Mouse (Mus musculus) intestine, postnatal 0 days (tissue): Measurements from ENCODE around the gene Kif9. TPM values are rescaled to one million over a fixed set of nuclear protein-coding genes. Genes with fewer than 3 reads are reported as not detected.

Experiments used
- ATAC-seq: fragments of 200-750 bp; cut with Nextera tagmentation; 2 replicates; pipeline ENCODE4 v1.8.0; 2017; ENCODE audit warnings: mild to moderate bottlenecking, moderate TSS enrichment, moderate library complexity
- H3K27ac ChIP-seq: fragments of 300-500 bp; sonication (generic); 2 replicates; pipeline ENCODE4 v1.5.1; 2014; ENCODE audit warnings: mild to moderate bottlenecking, low read depth, low read length, moderate library complexity
- H3K27me3 ChIP-seq: fragments of 300-500 bp; sonication (generic); replicated peaks from 2 replicates; pipeline ENCODE4 v1.6.1; 2014; ENCODE audit warnings: low read length, mixed read lengths; ENCODE audit not compliant: control insufficient read depth, insufficient read depth
- H3K36me3 ChIP-seq: fragments of 300-500 bp; sonication (generic); 2 replicates; pipeline ENCODE4 v1.6.1; 2014; ENCODE audit warnings: mild to moderate bottlenecking, moderate library complexity; ENCODE audit not compliant: control insufficient read depth, insufficient read depth
- H3K4me1 ChIP-seq: fragments of 300-500 bp; sonication (generic); replicated peaks from 2 replicates; pipeline ENCODE4 v1.6.1; 2014; ENCODE audit warnings: antibody characterized with exemption, low read length, mixed read lengths; ENCODE audit not compliant: control insufficient read depth, insufficient read depth
- H3K4me2 ChIP-seq: fragments of 300-500 bp; sonication (generic); replicated peaks from 2 replicates; pipeline ENCODE4 v1.6.1; 2014; ENCODE audit warnings: low read depth, mild to moderate bottlenecking, moderate library complexity
- H3K4me3 ChIP-seq: fragments of 300-500 bp; sonication (generic); 2 replicates; pipeline ENCODE4 v1.5.1; 2014; ENCODE audit warnings: low read depth, low read length
- H3K9ac ChIP-seq: fragments of 300-500 bp; sonication (generic); 2 replicates; pipeline ENCODE4 v1.6.1; 2014; ENCODE audit warnings: mild to moderate bottlenecking, low read depth, low read length
- H3K9me3 ChIP-seq: fragments of 300-500 bp; sonication (generic); 2 replicates; pipeline ENCODE4 v1.6.1; 2016; ENCODE audit warnings: mixed run types; ENCODE audit not compliant: control insufficient read depth
- CTCF ChIP-seq: sonication (generic); IDR thresholded peaks from 2 replicates; pipeline ENCODE4 v1.5.1; 2016; ENCODE audit warnings: low read depth, mild to moderate bottlenecking, control low read depth, antibody characterized with exemption, moderate library complexity
- WGBS: fragments of 180-500 bp; shearing (Covaris S2); extraction: QIAGEN DNeasy Blood & Tissue Kit; methylation state at CpG from one replicate; pipeline ENCODE4 v1.1.7; 2014; 5-methylcytosine and 5-hydroxymethylcytosine counted together
- polyA plus RNA-seq: library from polyadenylated mRNA; unstranded; fragments of >200 nt; fragmentation: Nextera tagmentation; extraction: Ambion mirVana; gene quantifications from 2 replicates; pipeline ENCODE4 v1.2.1, GENCODE M21; 2015

The Kif9 gene
- polyA plus RNA-seq, 1 experiment from 2014 or later = 0.17 TPM

DNA sequence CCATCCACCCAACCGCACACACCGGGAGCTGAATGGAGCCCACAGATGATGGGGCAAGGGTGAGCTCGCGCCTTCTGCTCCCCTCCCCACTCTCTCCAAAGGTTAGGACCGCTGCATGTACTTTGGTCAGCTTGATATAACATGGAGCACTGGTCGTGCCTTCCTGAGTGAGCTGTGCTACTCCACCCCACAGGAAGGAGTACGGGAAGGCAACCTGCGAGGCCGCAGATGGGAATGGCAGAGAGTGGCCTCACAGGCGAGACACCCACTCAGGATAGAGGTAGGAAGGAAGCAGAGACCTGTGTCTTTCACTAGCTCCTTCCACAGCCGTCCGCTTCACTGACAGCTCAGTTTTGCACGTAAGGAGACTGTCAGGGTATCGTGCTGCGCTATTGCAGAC, 28.4 kb upstream of the Kif9 start:
- 78% methylated on average over 15 of the region's 15 CpGs for WGBS
- no peaks in the 10 kb centered on the region for H3K4me1 ChIP-seq
- H3K9ac ChIP-seq = no peak overlapping the region
- H3K36me3 ChIP-seq = peaks cover 32% of the 10 kb centered on the region; the same call in 1 of the 2 replicates
- H3K27me3 ChIP-seq = no peaks in the 10 kb centered on the region
- TF ChIP-seq CTCF = no peak
- no peaks in the 10 kb centered on the region for H3K9me3 ChIP-seq
- no peak overlapping the region for H3K4me3 ChIP-seq
- no peak overlapping the region for H3K4me2 ChIP-seq
- H3K27ac ChIP-seq = no peak overlapping the region
- ATAC-seq = no peak

- peak; percentile 92 for TF ChIP-seq CTCF
- H3K4me3 ChIP-seq = no peak overlapping the region
- no peak overlapping the region for H3K9ac ChIP-seq
- H3K9me3 ChIP-seq = no peaks in the 10 kb centered on the region
- no peak overlapping the region for H3K4me2 ChIP-seq
- peaks cover 32% of the 10 kb centered on the region; the same call in 1 of the 2 replicates for H3K36me3 ChIP-seq
- H3K4me1 ChIP-seq = no peaks in the 10 kb centered on the region
- H3K27me3 ChIP-seq = no peaks in the 10 kb centered on the region
- no peak overlapping the region for H3K27ac ChIP-seq
- ATAC-seq = peak; percentile 75
- WGBS = 25% methylated on average over 11 of the region's 11 CpGs
These were observed 27.7 kb upstream of the Kif9 start for GRCm38 (mm10) chr9:110448857-110449617.

GRCm38 (mm10) chr9:110452523-110452922, 24.2 kb upstream of the Kif9 start:
- Histone ChIP-seq H3K27me3 (no peaks in the 10 kb centered on the region), H3K9ac (no peak overlapping the region), H3K27ac (no peak overlapping the region), H3K4me2 (no peak overlapping the region), H3K9me3 (no peaks in the 10 kb centered on the region), H3K36me3 (peaks cover 23% of the 10 kb centered on the region; the same call in 1 of the 2 replicates), H3K4me1 (no peaks in the 10 kb centered on the region), H3K4me3 (no peak overlapping the region)
- TF ChIP-seq CTCF = no peak
- ATAC-seq = no peak
- 76% methylated on average over 3 of the region's 3 CpGs for WGBS

GRCm38 (mm10) chr9:110457926-110458325, 18.8 kb upstream of the Kif9 start:
- H3K9ac ChIP-seq = no peak overlapping the region
- H3K36me3 ChIP-seq = peaks cover 3% of the 10 kb centered on the region; the same call in 1 of the 2 replicates
- 0 out of 2 replicates have a peak, but pooled peaks cover 5% of the 10 kb centered on the region for H3K4me1 ChIP-seq
- H3K4me3 ChIP-seq = no peak overlapping the region
- H3K9me3 ChIP-seq = no peaks in the 10 kb centered on the region
- ATAC-seq = no peak
- no peak overlapping the region for H3K4me2 ChIP-seq
- no peaks in the 10 kb centered on the region for H3K27me3 ChIP-seq
- TF ChIP-seq CTCF = no peak
- H3K27ac ChIP-seq = no peak overlapping the region
- 88% methylated on average over 3 of the region's 3 CpGs for WGBS

DNA sequence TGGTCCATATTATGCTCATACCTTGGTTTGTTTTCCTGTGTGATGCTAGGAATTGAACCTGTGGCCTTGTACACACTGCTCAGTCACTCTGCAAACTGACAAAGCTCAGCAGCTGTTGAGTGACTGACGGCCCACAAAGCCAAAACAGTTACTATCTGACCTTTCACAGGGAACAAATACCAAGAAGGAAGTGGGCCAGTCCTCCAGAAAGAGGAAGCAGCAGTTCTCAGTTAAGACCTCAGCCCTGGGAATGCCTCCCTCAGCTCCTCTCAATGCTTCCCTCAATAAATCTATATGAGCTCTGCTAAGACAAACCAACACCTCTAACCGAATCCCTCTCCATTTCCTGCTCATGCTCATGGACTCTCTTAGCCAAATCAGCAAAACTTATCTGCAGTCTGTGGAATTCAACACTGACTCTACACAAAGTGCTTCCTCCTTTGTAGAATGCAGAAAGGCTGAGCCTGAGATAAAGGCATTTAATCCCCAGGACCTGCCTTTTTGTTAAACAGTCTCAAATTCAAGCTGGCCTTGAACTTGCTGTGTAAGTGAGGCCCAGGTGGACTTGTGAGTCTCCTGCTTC, 17.5 kb upstream of the Kif9 start:
- Histone ChIP-seq H3K9ac (no peak overlapping the region), H3K4me2 (no peak overlapping the region), H3K27ac (no peak overlapping the region; the same call in 1 of the 2 replicates), H3K27me3 (no peaks in the 10 kb centered on the region), H3K9me3 (no peaks in the 10 kb centered on the region), H3K4me1 (0 out of 2 replicates have a peak, but pooled peaks cover 5% of the 10 kb centered on the region), H3K4me3 (no peak overlapping the region), H3K36me3 (peaks cover 3% of the 10 kb centered on the region; the same call in 1 of the 2 replicates)
- no peak for TF ChIP-seq CTCF
- ATAC-seq = peak; percentile 43
- 17% methylated on average over 2 of the region's 2 CpGs for WGBS

DNA sequence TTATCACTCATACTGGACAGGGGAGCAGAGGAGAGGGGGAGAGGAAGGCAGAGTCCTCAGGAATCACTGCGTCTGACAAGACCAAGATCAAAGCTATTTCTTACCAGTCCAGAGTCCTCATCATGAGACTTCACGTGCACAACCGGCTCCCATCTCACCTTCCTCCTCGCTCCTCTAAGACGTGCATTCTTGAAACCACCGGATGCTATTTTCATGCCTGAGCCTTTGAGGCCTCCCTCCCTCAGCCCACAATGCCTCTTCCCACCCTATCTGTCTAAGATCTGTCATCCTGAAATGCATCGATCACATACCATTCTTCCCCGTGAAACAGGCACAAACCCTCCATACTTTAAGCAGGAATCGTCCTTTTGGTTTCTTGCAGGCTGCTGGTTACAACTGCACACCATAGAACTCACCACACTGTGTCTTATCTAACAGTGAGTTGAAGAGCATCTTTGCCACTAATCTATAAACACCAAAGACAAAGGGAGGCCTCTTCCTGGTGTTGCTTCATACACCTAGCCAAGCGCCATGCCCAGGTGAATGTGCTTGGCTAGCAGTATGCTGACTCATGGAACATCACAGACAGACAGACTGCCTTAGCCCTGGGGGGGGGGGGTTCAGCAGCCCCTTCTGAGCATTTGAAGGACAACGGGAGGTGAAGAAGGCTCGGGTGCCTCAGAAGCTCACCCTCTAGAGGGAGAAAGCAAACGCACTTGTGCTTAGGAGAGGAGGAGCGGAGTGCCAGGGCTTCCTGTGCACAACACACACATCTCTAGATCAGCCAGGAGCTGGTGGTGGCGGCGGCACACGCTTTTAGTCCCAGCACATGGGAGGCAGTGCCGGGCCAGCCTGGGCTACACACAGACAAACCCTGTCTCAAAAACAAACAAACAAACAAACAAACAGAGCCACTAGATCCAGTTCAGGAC, 15.6 kb upstream of the Kif9 start:
- peak; percentile 42; the same call in 1 of the 2 replicates for ATAC-seq
- Histone ChIP-seq H3K9ac (no peak overlapping the region), H3K27me3 (no peaks in the 10 kb centered on the region), H3K27ac (no peak overlapping the region), H3K36me3 (no peaks in the 10 kb centered on the region), H3K4me3 (no peak overlapping the region), H3K9me3 (no peaks in the 10 kb centered on the region), H3K4me1 (0 out of 2 replicates have a peak, but pooled peaks cover 5% of the 10 kb centered on the region), H3K4me2 (no peak overlapping the region)
- no peak for TF ChIP-seq CTCF
- WGBS = 78% methylated on average over 18 of the region's 18 CpGs
